Mouse (Mus musculus): ENCODE results near the gene Cuedc1.

The Cuedc1 gene

DNA sequence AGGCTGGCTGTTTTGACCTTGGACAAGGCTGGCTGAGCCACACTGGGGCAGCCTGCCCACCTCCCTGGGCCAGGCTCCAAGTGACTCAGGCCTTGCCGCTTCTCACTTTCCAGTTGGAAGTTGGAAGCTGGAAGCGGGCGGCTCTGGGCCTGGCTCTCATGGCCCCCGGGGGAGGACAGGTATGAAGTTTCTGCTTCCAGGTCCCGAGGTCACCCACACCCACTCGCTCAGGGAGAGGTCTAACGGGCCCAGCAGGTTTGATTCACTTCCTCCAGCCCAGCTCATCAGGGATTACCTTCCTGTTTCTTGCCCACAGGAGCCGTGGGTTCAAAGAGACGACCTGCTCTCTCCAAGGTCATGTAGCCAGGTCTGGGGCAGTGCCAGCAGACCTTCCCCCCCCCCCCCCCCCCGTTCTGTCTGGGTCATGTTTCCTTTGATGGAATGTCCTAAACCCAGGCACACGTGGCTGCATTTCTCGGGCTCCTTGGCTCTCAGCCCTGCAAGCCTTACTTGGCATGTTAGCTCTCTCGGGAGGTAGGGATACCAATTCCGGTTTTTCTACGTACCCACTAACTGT, 67.0 kb downstream of the Cuedc1 start:
- ChIA-PET CTCF (interaction anchor here (0.5 to 1.1 kb wide), 6 partner anchors 17 to 210 kb away, joined by 3 to 11 read pairs (median 4); no protein-coding TSS in a partner anchor), POLR2A (interaction anchor here (0.5 to 1.9 kb wide), 30 partner anchors 8 to 783 kb away, joined by 3 to 10 read pairs (median 3); no protein-coding TSS in a partner anchor)

DNA sequence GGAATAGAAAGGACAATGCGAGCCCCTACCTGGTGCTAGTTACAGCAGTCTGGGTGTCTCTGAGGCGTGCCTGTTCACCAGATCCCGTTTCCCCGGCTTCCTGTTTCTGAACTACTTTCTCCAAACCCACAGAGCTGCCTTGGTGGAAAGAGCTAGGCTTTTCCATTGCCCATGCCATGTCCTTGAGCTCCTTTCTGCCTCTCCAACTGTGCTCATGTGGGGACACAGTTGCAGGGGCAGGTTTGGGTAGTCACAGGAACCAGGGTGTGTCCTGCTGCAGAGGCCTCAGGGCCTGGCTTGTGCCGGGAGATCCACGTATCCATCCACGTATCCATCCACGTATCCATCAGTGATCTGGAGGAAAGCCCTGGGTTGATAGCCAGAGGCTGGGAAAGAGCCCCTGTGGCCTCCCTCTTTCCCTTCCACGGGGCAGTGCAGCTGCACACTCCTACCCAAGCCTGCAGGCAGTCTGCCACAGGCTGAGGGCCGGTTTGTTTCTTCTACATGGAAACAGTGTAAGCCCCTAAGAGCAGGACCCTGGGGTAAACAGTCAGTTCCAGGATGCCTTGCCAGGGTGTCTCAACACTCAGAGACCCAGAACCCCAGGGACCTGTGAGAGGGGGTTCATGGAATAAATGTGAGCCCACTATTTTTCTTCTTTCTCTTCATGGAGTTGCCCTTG, 68.0 kb downstream of the Cuedc1 start:
- ChIA-PET CTCF (interaction anchor here in 2 of 4 experiments (0.5 to 0.6 kb wide), 2 partner anchors 66 to 67 kb away, joined by 4 to 11 read pairs; no protein-coding TSS in a partner anchor), POLR2A (interaction anchor here in 3 of 4 experiments (0.5 to 1.9 kb wide), 12 partner anchors 12 to 118 kb away, joined by 3 to 10 read pairs (median 5); partner anchors contain the start of gene Srsf1 (in 1 of the 3))

DNA sequence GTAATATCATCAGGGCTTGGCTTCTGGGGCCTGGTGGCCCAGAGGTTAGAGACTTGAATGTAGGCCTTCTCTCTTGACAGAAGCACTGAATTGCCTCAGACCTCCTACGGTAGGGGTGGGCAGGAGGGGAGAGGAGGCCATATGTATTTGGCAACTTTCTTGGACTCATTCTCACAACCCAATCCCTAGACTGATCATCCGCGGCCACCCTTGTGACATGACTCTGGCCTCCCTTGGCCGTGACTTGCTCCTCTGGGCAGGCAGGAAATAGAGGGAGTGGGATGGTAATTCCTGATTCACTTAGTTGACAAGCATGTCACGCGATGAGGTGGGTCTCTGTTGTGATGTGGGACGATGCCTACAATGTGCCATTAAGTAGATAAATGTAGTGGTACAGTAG, 68.6 kb downstream of the Cuedc1 start:
- CTCF ChIA-PET, result no interaction called here

GRCm38 (mm10) chr11:88168611-88169010, 70.8 kb downstream of the Cuedc1 start:
- ChIA-PET CTCF (interaction anchor here in 1 of 4 experiments (0.6 to 2.0 kb wide), 4 partner anchors 12 to 762 kb away, joined by 3 to 5 read pairs (median 4); no protein-coding TSS in a partner anchor), POLR2A (interaction anchor here (0.6 to 1.9 kb wide), 10 partner anchors 8 to 456 kb away, joined by 3 to 6 read pairs (median 3); partner anchors contain the start of gene Srsf1 (in 2 of the 4))

More for the DNA sequence above, 68.6 kb downstream of the Cuedc1 start:
- POLR2A ChIA-PET, result no interaction called here

DNA sequence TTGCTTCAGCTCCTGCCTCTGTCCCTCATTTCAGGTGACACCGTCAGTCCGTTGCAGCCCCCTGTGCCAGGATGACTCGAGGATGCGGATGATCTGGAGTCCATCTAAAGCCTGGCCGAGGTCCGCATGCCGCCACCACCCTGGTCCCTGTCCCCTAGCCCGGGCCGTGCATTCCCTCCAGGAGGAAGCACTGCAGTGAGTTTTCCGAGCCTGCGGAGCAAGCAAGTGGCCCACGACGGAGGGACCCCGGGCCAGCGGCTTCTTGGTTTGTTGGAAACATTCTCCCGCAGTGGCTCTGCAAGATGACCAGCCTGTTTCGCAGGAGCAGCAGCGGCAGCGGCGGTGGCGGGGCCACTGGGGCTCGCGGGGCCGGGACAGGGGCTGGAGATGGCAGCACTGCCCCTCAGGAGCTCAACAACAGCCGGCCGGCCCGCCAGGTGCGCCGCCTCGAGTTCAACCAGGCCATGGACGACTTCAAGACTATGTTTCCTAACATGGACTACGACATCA, 71.7 kb downstream of the Cuedc1 start:
- ChIA-PET CTCF (interaction anchor here in 1 of 4 experiments (0.5 to 2.0 kb wide), 4 partner anchors 10 to 24 kb away, joined by 3 to 7 read pairs (median 4); no protein-coding TSS in a partner anchor), POLR2A (interaction anchor here in 3 of 4 experiments (0.6 to 1.9 kb wide), 16 partner anchors 9 to 455 kb away, joined by 3 to 6 read pairs (median 3); partner anchors contain the start of gene Srsf1 (in 2 of the 3))

DNA sequence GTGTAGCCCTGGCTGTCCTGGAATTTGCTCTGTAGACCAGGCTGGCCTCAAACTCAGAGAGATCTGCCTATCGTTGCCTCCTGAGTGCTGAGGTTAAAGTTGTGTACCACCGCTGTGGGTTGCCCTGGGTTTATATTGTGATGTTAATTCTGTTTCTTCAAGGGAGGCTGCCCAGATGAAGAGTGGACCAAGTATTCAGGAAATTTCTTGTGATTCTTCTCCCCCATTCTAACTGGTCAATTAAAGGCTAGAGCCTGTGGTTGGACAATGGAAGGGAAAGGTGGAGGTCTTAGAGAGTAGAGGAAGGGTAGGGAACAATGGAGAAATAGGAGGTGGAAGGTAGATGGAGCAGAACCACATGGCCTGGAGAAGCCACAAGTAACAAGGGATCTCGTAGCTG, 72.7 kb downstream of the Cuedc1 start:
- ChIA-PET POLR2A (interaction anchor here in 2 of 4 experiments (0.9 to 1.3 kb wide), 3 partner anchors 9 to 59 kb away, joined by 5 to 7 read pairs (median 6); no protein-coding TSS in a partner anchor), CTCF (interaction anchor here in 1 of 4 experiments (1.2 kb wide), 1 partner anchor 26 kb away, joined by 3 read pairs; no protein-coding TSS in a partner anchor)

DNA sequence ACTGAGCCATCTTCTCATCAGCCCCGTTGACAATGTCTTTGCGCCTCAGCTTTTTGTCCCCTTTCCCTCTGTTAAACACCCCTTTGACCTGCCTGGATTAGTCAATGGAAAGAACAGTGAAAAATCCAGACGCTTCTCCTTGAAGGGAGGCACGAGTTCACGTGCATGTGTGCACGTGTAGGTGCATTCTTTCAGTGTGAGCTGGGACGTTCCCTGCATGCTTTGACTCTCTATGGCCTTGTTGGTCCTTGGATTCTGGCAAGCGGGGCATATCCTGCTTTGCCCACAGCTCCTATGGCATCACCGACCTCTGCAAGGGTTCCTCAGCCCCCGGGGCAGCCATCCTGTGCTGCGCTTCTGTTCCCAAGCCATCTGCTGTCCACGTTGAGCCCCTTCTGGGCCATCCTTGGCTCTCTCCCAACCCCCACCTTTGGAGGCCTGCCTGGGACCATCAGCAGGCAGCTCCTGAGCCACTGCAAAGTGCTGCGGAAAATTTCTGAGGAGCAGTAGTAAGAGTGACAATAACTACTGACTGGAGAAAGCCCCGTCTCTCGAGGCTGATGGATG, 74.1 kb downstream of the Cuedc1 start:
- POLR2A ChIA-PET, result interaction anchor here (0.5 to 3.2 kb wide), 19 partner anchors 9 to 768 kb away, joined by 3 to 14 read pairs (median 3); no protein-coding TSS in a partner anchor
- CTCF ChIA-PET, result interaction anchor here in 3 of 4 experiments (0.6 to 0.9 kb wide), 3 partner anchors 9 to 1601 kb away, joined by 3 to 4 read pairs (median 3); no protein-coding TSS in a partner anchor

GRCm38 (mm10) chr11:88172601-88173325, 74.9 kb downstream of the Cuedc1 start:
- ChIA-PET POLR2A (interaction anchor here (0.6 to 3.2 kb wide), 17 partner anchors 10 to 769 kb away, joined by 3 to 14 read pairs (median 3); partner anchors contain the start of gene Srsf1 (in 1 of the 4)), CTCF (interaction anchor here in 3 of 4 experiments (0.6 to 1.8 kb wide), 5 partner anchors 8 to 1600 kb away, joined by 3 to 7 read pairs (median 4); no protein-coding TSS in a partner anchor)

DNA sequence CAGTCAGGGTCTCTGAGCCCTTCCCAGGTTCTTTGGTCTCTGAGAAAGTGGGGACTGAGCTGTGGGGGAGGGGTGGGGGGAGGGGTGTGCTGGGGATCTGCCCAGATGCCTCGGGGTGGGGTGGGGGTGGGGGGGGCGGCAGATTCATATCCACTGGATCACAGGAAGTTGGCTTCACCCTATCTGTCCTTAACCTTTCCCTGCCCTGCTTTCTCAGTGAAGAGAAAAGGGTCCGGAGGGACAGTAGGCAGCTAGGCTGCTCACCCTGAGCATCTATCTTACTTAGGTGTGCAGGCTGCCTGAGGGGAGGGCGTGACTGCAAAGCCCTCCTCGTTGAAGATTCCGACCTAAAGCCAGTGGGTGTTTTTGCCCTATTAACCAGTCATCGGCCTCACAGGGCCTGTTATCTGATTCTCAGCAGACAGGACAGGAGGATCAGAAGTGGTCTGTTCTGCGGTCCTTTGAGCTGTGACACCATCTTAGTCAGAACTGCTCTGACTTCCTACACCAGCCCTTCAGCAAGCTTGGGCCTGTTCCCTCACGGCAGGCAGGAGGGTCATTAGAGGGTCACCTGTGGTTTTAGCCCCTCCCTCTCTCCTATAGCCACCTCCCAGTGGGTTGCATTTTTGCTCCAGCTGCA, 75.6 kb downstream of the Cuedc1 start:
- POLR2A ChIA-PET, result interaction anchor here in 3 of 4 experiments (0.6 to 3.2 kb wide), 12 partner anchors 9 to 127 kb away, joined by 3 to 14 read pairs (median 4); partner anchors contain the start of gene Srsf1 (in 2 of the 3)
- CTCF ChIA-PET, result interaction anchor here in 3 of 4 experiments (0.5 to 1.8 kb wide), 7 partner anchors 12 to 954 kb away, joined by 3 to 7 read pairs (median 4); no protein-coding TSS in a partner anchor

DNA sequence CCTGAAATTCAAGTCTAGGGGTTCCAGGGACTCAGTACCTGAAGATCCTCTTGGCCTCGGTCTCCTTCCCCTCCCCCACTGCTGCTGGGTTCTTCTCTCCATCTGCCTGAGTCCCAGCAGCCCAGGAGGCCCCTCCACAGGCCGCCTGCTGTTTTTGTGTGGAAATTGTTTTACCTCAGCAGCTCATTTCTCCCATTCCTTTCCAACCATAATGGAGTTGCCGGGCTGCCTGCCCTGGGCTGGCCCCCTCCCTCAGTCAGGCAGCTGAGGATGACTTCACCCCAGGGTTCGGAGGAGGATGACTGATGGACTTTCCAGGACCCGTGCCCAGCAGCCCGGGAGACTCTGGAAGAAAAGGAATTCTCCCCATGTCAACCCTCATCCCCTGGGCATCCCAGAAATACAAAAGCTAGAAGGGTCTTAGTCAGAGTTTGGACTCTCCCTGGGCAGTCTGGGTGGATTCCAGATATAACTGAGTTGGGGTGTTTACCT, 82.7 kb downstream of the Cuedc1 start:
- CTCF ChIA-PET, result interaction anchor here in 3 of 4 experiments (0.5 to 2.4 kb wide), 8 partner anchors 8 to 121 kb away, joined by 3 to 16 read pairs (median 5); no protein-coding TSS in a partner anchor
- POLR2A ChIA-PET, result interaction anchor here in 3 of 4 experiments (0.5 to 3.1 kb wide), 20 partner anchors 7 to 201 kb away, joined by 3 to 11 read pairs (median 3); no protein-coding TSS in a partner anchor

- CTCF ChIA-PET, result interaction anchor here in 1 of 4 experiments (0.6 to 1.4 kb wide), 5 partner anchors 9 to 341 kb away, joined by 3 to 5 read pairs (median 3); no protein-coding TSS in a partner anchor
- POLR2A ChIA-PET, result interaction anchor here in 3 of 4 experiments (0.6 to 3.2 kb wide), 19 partner anchors 8 to 202 kb away, joined by 3 to 13 read pairs (median 3); partner anchors contain the start of gene Srsf1 (in 1 of the 3)
These were observed 83.2 kb downstream of the Cuedc1 start for GRCm38 (mm10) chr11:88180959-88181619.

- ChIA-PET POLR2A (interaction anchor here in 1 of 4 experiments (1.1 to 3.0 kb wide), 4 partner anchors 10 to 117 kb away, joined by 3 to 15 read pairs (median 5); partner anchors contain the start of gene Vezf1), CTCF (interaction anchor here in 3 of 4 experiments (0.6 to 1.0 kb wide), 4 partner anchors 106 to 276 kb away, joined by 3 read pairs; no protein-coding TSS in a partner anchor)
These were observed 86.8 kb downstream of the Cuedc1 start for GRCm38 (mm10) chr11:88184632-88185180.

DNA sequence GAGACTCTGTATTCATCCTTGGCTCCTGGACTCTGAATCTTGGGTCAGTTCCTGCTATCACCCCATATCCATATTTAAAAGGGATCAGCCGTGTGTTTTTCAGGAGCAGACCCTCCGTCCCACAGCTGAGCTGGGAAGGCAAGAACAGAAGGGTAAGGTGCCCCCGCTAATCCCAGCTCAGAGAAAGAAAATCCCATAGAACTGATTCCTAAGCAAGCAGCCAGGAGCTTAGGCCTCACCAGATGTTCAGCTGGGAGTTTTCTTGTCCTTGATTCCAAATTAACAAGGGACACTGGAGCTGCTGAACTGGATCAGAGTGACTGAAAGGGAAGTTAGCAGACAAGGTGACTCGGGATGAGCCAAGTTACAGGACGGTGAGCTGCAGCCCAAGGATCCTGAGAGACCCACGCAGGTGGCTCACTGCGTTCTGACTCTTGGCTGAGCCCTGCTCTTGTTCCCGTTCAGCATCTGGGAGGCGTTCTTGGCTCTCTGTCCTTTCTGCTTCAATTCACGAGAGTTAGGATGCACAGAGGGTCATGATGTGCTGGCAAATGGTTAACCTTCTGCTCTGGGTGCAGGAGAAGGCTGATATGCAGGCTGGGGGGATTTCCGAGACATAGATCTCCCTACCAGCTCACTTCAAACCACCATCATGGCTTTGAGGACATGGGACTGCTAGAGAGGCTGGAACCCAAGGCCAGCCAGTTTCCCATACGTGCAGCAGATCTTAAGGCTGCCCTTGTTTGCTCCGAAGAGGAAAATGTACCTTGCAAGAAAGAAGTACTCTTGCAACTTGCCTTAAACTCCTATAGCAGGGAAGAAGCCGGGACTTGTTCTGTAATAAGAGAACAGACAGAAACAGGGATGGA, 88.5 kb downstream of the Cuedc1 start:
- CTCF ChIA-PET, result interaction anchor here in 3 of 4 experiments (0.5 to 2.3 kb wide), 13 partner anchors 8 to 336 kb away, joined by 3 to 12 read pairs (median 3); no protein-coding TSS in a partner anchor
- POLR2A ChIA-PET, result interaction anchor here in 3 of 4 experiments (0.5 to 1.6 kb wide), 11 partner anchors 61 to 342 kb away, joined by 3 to 4 read pairs (median 3); partner anchors contain the start of gene Srsf1 (in 2 of the 3)

GRCm38 (mm10) chr11:88186947-88187243, 89.0 kb downstream of the Cuedc1 start:
- POLR2A ChIA-PET, result interaction anchor here in 3 of 4 experiments (0.6 to 1.6 kb wide), 9 partner anchors 76 to 342 kb away, joined by 3 to 4 read pairs (median 3); partner anchors contain the start of gene Srsf1 (in 1 of the 3)
- CTCF ChIA-PET, result interaction anchor here in 3 of 4 experiments (0.5 to 2.3 kb wide), 11 partner anchors 9 to 336 kb away, joined by 3 to 12 read pairs (median 3); no protein-coding TSS in a partner anchor

Measured in embryonic stem cell, embryonic (primary cell).